Mouse (Mus musculus): ENCODE measurements at regions not wholly inside any gene's neighbourhood (a gene's known extent, or its start where the extent isn't known, plus 50 kb on each side); places are given as distances from the start of the nearest gene placed in this dataset.

DNA sequence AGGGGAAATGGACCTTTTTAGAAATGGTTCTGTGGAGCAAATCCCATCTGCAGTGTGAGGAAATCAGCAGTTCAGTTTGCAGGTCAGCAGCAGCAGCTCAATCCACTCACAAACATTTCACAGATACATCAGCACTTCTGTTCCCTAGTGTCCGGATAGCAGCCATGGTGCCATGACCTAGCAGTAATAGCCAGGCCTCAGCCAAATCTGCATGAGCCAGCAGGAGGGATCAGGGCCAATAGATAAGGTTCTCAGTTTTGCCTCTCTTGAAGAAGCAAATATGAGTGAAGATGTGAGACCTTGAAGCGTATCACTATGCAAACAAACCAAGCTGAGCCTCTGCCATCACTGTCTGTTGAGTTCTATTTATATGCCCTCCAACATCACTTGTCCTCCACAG lies 380.7 kb upstream of the Chrm3 start:
- no peak for DNase-seq

DNA sequence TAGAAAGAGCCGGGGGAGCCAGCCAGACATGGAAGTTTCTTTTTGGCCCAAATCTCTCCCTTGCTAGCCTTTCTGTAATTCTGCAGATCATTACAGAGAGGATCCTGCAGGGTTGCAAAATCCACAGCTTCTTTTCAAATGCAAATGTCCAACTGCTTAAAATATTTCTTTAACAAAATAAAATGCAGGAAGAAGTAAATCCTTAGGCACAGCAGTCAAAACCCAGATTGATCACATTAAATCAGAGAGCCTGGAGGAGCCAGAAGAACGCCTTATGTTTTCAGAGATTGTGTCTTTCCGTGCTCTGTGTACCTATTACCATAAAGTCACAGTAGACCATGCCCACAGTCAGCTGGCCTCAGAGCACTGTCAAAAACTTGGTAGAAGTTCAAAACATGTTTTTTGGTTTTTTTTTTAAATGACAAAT lies 365.1 kb upstream of the Chrm3 start:
- DNase-seq, result no peak

- DNase-seq, result no peak
Observed at GRCm38 (mm10) chr13:10725335-10725734, 364.7 kb upstream of the Chrm3 start.

- no peak for DNase-seq
Observed at GRCm38 (mm10) chr13:10720639-10721038, 360.0 kb upstream of the Chrm3 start.

- no peak for DNase-seq
Observed at GRCm38 (mm10) chr13:10711451-10711850, 350.8 kb upstream of the Chrm3 start.

DNA sequence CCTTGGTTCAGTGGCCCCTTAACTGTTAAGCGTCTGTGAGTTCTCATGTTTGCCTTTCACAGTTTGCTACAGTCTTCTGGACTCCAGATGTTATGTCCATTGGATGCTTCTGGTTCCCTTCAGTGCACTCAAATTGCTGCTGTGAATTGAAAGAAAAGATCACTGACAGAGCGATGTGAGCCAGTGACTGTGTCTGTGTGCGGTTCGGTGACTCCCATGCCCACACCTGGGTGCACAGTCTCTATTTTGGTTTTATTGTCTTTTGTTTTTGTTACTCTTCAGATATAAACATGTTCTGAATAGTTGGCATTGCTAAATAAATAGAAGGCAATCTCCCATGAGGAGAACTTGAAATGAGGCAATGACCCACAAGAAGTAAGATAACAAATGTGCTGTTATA lies 350.3 kb upstream of the Chrm3 start:
- DNase-seq, result no peak

GRCm38 (mm10) chr13:10697146-10697545 lies 336.5 kb upstream of the Chrm3 start:
- DNase-seq, result no peak

DNA sequence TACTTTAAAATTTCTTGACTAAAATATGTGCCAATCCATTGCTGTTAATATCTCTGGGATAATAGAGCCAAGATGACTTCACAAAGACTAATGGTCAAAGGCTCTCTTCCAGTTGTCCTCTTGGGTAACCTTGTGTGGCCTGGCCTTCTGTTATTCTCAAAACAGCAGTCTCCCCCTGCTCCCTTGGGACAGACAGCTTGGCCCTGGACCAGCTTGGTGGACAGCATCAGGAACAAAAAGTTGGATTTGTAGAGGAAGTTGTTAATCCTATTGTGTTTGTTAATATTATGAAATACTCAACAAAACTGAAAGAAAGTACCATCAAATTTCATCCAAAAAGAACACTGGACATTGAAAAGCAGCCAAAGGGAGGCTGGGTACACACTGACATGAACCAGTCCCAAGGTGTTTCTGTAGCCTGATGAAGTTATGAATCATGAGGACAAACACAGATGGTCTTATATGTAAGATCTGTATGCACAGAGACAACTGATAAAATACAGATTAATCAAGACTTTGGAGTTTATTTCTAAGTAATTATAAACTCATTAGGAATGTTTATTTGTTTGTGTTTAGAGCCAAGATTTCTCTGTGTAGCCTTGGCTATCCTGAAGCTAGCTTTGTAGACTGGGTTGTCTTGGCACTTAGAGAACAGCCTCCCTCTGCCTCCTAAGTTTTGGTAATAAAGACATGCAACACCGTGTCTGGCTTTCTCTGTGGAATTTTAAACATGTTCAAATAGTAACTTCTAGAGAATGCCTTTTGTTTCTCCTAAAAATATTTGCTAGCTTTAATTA lies 335.7 kb upstream of the Chrm3 start:
- DNase-seq, result no peak

GRCm38 (mm10) chr13:10691307-10691706 lies 330.7 kb upstream of the Chrm3 start:
- DNase-seq, result no peak

- DNase-seq, result no peak
Observed at GRCm38 (mm10) chr13:10687379-10687778, 326.7 kb upstream of the Chrm3 start.

DNA sequence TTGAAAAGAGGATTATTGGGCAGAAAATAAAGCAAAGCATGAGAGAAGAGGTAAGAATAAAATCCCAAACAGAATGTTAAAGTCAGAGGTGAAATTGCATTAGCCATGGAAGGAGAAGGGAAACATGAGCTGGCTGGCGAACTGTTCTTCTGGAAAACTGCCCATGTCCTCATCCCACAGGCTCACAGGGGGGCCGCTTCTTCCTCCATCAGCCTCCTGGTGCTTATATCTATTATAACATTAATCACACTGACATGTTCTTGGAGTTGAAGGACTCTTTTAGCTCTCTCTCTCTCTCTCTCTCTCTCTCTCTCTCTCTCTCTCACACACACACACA lies 293.4 kb upstream of the Chrm3 start:
- DNase-seq, result peak; percentile 26

- DNase-seq, result peak; percentile 68
Observed at GRCm38 (mm10) chr13:10653376-10654085, 292.9 kb upstream of the Chrm3 start.

DNA sequence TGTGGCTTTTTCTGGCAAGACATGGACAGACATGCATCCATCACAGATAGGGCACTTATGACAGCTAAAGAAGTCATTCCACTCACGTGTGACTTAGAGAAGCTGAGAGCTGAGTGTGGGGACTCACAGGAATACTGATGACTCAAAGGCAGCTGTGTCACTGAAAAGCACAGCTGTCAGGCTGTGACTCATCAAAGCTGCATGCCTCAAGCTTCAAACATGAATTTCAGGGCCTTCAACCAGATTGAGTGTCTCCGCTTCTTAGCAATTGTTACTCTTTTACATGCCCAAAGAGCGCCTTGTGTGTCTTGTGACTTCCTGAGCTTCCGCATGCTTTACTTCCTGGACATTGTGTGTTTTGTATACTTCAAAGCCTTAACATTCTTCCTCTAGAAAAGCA lies 276.2 kb upstream of the Chrm3 start:
- no peak for DNase-seq

DNA sequence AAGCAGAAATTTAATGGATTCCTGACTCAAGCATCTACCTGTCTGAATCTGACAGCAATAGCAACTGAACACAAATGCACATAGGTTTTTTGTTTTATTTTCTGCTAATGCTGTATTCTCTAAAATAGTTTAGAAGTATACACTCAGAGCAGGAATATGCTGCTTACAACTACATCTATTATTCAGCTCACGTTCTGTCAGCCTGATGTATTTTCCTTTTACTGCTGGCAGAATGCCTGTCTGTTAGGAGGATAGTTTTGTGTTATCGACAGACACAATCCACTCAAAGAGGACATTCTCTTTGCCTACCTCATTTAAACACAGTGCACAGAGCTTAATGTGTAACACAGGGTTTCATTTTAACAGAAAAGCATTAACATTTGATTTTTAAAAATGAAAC lies 269.8 kb upstream of the Chrm3 start:
- no peak for DNase-seq

GRCm38 (mm10) chr13:10619661-10620060 lies 259.0 kb upstream of the Chrm3 start:
- DNase-seq, result no peak

DNA sequence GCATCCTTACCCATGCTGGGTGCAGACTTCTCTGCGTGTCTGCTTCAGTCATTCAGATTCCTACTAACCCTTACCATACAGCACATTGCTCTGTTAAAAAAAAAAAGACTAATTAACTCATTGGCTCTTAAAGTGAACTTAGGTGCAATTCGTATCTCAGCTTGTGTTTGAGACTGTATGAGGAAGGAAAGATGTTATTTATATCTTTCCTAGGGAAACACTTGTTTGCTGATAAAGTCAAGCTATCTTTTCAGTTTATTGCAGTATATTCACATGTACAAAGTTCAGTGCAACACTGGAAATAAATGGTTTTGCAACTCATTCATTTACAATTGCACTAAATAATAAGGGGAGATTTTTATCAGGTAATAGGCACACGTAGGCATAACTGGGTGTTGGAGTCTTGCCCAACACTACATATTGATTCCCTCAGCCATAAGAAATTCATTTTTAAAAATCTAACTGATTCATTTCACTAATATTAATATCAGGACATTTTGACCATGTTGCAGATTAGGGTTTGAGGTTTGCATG lies 257.8 kb upstream of the Chrm3 start:
- no peak for DNase-seq

DNA sequence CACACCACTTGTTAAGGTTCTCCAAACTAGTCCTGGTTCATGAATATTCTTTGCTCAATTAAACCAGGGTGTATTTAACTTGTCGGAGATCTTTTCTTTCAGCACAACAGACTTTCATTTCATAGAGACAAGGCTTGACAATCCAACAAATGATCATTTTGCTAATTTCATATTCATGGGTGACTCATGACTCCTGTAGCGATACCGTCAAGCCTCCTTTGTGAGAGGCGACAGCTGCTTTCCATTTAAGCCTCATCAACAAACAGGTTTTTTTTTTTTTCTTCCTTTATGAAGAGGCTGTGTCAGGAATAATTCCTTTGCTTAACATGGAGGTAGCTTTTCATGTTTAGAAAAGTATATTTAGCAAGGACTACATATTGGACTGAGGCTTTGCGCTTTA lies 214.3 kb upstream of the Chrm3 start:
- DNase-seq, result no peak

DNA sequence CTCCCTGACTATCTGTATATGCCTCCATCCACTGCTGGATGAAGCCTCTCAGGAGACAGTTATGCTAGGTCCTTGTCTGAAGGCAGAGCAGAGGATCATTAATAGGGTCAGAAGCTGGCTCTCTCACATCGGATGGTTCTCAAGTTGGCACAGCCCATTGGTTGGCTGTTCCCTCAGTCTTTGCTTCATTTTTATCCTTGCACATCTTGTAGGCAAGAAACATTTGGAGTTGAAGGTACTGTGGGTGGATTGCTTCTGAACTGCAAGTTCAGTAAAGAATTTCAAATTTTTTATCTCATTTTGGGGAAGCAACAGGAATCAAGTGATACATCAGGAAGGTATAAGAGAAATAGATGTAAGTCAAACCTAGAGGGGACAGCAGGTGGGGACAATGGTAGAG lies 206.2 kb upstream of the Chrm3 start:
- no peak for DNase-seq

DNA sequence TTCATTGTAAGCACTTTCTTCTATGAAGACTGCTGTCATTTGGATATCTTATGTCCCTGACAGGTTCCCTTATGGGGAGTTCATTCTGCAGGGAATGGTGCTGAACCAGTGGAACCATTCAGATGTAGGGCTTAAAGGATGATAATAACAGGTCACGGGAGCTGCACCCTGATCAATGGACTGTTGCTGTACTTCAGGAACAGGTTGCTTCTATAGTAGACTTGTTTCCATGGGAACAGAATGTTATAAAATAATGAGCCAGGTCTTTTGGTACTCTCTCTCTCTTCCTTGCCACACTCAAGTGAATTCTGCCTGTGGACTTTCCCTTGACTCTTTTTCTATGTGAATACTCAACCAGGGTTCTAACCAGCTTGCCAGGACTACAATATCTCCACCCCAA lies 196.9 kb upstream of the Chrm3 start:
- no peak for DNase-seq

DNA sequence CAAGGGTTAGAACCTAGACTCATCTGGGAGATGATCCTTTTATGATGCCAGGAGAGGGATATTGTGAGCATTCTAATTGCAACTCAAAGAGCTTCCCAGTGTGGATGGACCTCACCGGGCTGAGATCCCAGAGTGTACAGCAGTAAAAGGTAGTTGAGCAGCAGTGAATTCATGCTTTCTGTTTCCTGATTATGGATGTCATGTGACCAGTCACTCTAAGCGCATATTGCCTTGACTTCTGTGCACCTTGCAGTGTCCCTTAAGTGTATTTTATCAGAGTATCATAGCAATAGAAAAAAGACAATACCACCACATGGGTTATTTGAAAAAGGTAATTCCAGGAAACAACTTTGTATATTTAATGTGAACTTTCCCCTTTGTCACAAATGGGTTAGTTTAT lies 193.9 kb upstream of the Chrm3 start:
- DNase-seq, result no peak

DNA sequence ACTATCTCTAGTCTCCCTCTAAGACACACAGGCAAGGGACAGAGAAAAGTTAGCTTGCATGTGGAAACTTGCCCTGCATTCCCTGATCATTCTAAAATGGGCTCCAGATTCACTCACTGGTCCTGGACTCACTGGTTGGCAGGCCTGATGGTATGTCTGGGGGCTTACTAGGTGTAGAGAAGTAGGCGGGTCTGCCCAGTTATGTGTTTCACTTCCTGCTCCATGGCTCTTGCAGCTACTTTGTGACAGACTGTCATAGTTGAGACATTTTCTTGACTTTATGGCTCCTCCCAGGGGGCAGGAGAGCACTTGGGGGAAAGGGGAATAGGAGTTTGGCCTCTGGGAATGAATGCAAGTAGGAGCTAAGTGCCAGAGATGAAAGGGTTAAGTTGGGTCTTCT lies 182.1 kb upstream of the Chrm3 start:
- no peak for DNase-seq

DNA sequence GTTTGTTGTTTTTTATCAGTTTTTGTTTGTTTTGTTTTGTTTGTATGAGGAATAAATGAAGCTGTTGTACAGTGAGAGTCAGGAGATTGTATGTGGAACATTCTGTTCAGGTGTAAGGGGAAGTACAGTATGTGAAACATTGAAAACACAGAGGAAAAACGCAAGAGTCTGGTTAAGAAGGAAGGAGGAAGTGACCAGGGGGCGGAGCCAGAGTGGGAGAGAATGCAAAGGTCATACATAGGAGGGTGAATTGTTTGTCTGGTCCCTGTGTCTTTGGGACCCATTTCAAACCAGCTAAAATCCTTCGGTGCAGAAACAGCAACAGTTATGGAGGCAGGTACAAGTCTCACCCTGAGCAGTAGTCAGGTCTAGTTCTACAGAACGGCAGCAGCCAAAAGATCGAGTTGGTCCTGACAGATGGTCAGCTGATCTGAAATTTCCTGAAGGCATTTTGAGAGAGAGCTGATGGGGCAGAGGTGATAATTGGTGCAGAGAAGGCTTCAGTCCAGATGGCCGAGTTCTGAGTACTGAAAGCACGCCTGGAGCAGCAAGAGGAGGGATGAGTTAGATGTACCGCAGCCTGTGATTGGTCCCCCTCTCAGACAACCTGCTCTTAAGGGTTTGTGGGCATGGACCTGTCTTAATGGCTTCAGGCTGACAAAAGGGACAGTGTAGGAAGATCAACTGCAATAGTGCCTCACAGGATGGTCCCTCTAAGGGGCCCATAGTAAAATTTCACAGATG lies 179.7 kb upstream of the Chrm3 start:
- DNase-seq, result peak; percentile 11

DNA sequence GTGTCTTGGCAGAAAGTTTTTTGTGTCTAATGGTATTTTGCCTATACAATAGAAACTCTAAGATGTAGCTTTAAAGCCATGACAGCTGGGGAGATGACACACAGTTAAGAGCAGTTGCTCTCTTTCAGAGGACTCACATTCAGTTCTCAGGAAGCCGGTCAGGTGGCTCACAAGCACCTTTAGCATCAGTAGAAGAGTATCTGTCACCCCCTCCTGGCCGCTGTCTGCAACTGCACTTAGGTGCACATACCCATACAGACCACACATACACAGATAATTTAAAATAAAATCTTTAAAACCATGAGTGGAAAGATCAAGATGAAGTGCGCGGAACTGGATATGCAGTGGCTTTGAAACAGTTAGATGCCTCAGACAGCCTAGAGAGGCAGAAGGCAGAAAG lies 178.3 kb upstream of the Chrm3 start:
- DNase-seq, result no peak

- no peak for DNase-seq
Observed at GRCm38 (mm10) chr13:10527251-10527650, 166.6 kb upstream of the Chrm3 start.
